Mouse (Mus musculus): ENCODE results near the gene Tbc1d9. TPM values are rescaled to one million over a fixed set of nuclear protein-coding genes. Genes with fewer than 3 reads are reported as not detected.
A peak's percentile ranks its signal among the peaks of the same experiment; 100 is the strongest.

The Tbc1d9 gene
- polyA plus RNA-seq, 1 experiment = 75.7 TPM

DNA sequence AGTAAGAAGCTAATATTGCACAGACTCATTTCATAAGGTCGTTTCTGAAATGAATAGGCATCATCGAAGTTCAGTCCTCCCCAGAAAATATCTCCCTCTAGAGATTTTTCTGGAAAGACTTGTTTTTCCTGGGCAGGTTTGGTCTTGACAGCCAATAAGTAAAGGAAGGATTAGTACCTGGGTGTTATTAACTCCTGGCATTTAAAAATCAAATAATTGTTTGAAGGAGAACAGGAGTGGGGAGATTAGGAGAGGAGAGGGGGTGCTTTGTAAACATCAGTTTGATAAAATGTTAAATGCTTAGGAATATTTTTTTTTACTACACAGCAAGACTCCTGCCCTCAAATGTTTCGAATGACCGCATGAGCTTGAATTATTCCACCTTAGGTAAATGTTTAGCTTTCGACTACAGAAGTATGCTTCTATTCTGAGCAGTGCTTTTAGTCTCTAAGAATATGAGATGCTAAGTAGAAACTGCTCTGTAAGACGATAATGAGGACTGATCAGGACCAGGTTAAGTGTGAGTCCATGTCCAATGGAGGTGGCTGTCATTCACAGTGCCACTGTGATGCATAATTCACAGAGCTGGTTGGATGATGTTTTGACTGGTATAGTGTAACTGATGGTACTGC, 16.8 kb downstream of the Tbc1d9 start:
- DNase-seq (ENCODE audit: low read depth) = no peak
- TF ChIP-seq CTCF (IDR thresholded peaks at IDR 0.05; ENCODE audit: borderline replicate concordance, extremely low read depth, insufficient read depth, insufficient read length) (no peak), POLR2A (IDR thresholded peaks at IDR 0.05; ENCODE audit: borderline replicate concordance, extremely low read depth, insufficient read depth, insufficient read length, poor library complexity, severe bottlenecking) (no peak)

- peak; percentile 50 for DNase-seq (ENCODE audit: low read depth)
- TF ChIP-seq CTCF (IDR thresholded peaks at IDR 0.05; ENCODE audit: borderline replicate concordance, extremely low read depth, insufficient read depth, insufficient read length) (no peak), POLR2A (IDR thresholded peaks at IDR 0.05; ENCODE audit: borderline replicate concordance, extremely low read depth, insufficient read depth, insufficient read length, poor library complexity, severe bottlenecking) (no peak)
These were observed 17.6 kb downstream of the Tbc1d9 start for GRCm38 (mm10) chr8:83182784-83183183.

DNA sequence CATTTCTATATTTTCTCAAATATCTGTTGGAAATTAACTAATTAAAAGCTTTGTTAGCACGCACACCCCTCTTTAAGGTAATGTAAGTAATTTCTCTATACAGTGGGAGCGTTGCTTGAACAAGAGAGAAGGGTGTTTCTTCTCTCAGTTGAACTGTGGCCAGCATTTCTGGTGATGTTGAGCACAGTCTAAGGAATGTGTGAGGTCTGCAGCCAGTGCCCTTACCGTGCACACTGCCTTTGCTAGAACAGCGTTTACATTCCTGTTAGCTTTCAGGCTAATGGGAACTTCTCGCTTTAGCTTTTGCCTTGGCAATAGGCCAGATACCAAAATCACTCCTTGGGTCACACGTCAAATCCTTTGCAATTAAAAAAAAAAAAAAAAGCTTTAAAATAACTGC, 21.2 kb downstream of the Tbc1d9 start:
- TF ChIP-seq POLR2A (IDR thresholded peaks at IDR 0.05; ENCODE audit: borderline replicate concordance, extremely low read depth, insufficient read depth, insufficient read length, poor library complexity, severe bottlenecking) (no peak), CTCF (IDR thresholded peaks at IDR 0.05; ENCODE audit: borderline replicate concordance, extremely low read depth, insufficient read depth, insufficient read length) (no peak)
- peak; percentile 42 for DNase-seq (ENCODE audit: low read depth)

- DNase-seq (ENCODE audit: low read depth) = peak; percentile 77
These were observed 22.3 kb downstream of the Tbc1d9 start for GRCm38 (mm10) chr8:83187363-83187962.

DNA sequence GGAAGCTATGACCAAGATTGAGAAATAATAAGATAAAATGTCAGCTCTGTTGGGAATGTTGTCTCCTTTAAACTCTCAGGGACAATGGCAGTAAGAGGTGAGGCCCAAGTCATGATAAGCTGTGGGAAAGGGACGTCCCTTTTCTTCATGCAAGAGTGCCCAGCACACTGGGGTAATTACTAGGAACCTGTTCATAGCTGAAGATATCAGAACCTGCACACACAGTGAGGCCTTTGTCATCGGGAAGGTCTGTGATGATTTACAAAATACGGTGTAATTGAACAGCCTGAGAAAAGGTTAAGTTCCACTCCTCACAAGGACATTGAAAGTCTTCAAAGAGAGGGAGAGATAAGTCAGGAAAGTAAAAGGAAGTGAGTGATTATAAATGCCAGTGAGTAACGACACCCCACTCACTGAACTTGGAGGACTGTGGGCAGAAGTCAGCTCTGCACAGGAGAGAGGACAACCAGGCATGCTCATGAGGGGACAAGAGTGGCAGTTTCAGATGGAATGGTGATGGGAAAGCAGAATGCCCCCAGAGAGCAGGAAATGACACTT, 24.5 kb downstream of the Tbc1d9 start:
- no peak for DNase-seq (ENCODE audit: low read depth)
- TF ChIP-seq POLR2A (IDR thresholded peaks at IDR 0.05; ENCODE audit: borderline replicate concordance, extremely low read depth, insufficient read depth, insufficient read length, poor library complexity, severe bottlenecking) (no peak), CTCF (IDR thresholded peaks at IDR 0.05; ENCODE audit: borderline replicate concordance, extremely low read depth, insufficient read depth, insufficient read length) (no peak)

More at GRCm38 (mm10) chr8:83187363-83187962, 22.3 kb downstream of the Tbc1d9 start:
- no peak for TF ChIP-seq POLR2A (IDR thresholded peaks at IDR 0.05; ENCODE audit: borderline replicate concordance, extremely low read depth, insufficient read depth, insufficient read length, poor library complexity, severe bottlenecking)
- no peak for TF ChIP-seq CTCF (IDR thresholded peaks at IDR 0.05; ENCODE audit: borderline replicate concordance, extremely low read depth, insufficient read depth, insufficient read length)

DNA sequence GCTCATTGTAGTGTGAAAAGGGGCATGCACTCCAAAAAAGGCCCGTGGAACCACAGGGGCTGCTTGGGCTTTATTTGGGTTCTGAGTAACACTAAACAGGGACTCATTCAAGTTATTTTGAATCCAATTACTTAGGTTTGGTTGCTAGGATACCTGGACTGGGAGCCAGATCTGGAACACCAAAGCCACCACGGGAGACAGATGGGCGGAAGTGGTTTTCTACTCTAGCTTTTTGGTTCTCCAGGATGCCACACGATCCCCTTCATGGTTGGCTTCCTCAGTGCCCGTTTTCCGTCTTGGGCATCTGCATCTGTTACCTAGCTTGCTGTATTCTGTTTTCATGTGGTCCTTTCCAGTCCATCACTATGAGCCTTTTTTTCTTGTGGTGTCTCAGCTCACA, 30.9 kb downstream of the Tbc1d9 start:
- TF ChIP-seq CTCF (IDR thresholded peaks at IDR 0.05; ENCODE audit: borderline replicate concordance, extremely low read depth, insufficient read depth, insufficient read length) (no peak), POLR2A (IDR thresholded peaks at IDR 0.05; ENCODE audit: borderline replicate concordance, extremely low read depth, insufficient read depth, insufficient read length, poor library complexity, severe bottlenecking) (no peak)
- peak; percentile 47 for DNase-seq (ENCODE audit: low read depth)

DNA sequence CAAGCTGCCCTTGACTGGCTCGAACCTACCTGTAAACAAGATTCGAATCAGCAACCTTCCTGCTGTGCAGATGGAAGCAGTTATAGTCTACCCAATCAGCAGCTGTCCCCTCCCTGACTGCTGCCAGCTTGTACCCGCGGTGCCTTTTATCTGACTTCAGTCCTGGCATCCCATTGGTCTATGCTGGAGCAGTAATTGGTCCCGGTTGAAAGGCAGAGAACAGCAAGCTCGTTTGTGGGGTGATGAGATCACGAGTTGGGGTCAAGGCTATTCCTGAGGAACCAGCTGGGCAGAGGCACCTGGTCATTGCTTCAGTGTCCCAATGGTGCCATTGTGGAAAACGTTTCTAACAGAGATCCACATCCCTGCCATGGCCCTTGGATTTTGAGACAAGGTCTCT, 34.6 kb downstream of the Tbc1d9 start:
- no peak for DNase-seq (ENCODE audit: low read depth)
- TF ChIP-seq POLR2A (IDR thresholded peaks at IDR 0.05; ENCODE audit: borderline replicate concordance, extremely low read depth, insufficient read depth, insufficient read length, poor library complexity, severe bottlenecking) (no peak), CTCF (IDR thresholded peaks at IDR 0.05; ENCODE audit: borderline replicate concordance, extremely low read depth, insufficient read depth, insufficient read length) (no peak)

DNA sequence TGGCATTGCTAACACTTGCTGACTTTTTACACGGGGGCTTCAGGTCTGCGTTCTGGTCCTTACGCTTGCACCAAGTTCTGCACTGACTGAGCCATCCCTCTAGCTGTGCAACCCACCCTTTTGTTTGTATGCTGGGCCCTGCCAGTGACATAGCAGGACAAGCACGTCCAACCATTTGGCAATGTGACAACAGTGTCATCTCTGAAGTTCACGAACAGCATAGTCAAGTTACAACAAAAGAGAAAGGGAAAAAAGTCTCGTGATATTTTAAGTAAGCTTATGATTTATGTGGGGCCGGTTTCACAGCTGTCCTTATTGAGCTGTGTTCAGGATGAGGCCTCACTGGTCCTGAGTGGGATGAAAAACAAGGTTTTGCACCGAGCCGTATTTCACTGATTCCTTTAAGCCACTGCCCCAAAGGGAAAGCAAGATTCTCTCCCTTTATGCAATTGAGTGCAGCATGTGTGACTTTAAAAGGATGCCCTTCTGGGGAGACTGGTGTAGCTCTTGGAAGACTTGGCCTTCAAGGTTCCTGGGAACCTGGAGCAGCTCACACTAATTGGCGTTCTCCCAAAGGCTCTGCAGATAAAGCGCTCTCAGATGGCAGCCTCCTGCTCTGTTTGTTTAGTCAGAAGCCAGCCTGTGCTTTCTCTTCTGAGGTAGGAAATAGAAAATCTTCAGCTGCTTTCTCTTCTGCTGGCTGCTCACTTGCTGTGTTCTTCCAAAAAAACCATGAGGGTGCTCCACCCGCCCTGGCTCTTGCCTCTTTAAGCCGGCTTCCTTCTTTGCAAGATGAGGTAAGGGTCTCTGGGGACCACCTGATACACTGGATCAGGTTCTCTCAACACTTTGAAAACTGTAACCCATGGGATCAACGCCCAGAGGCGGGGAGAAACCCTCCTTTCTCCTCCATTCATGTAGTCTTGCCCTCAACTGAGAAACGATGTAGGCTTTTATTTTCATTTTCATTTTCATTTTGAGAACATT, 35.3 kb downstream of the Tbc1d9 start:
- TF ChIP-seq CTCF (IDR thresholded peaks at IDR 0.05; ENCODE audit: borderline replicate concordance, extremely low read depth, insufficient read depth, insufficient read length) (no peak), POLR2A (IDR thresholded peaks at IDR 0.05; ENCODE audit: borderline replicate concordance, extremely low read depth, insufficient read depth, insufficient read length, poor library complexity, severe bottlenecking) (no peak)
- DNase-seq (ENCODE audit: low read depth) = peak; percentile 70

GRCm38 (mm10) chr8:83202946-83203345, 37.8 kb downstream of the Tbc1d9 start:
- TF ChIP-seq CTCF (IDR thresholded peaks at IDR 0.05; ENCODE audit: borderline replicate concordance, extremely low read depth, insufficient read depth, insufficient read length) = no peak
- no peak for TF ChIP-seq POLR2A (IDR thresholded peaks at IDR 0.05; ENCODE audit: borderline replicate concordance, extremely low read depth, insufficient read depth, insufficient read length, poor library complexity, severe bottlenecking)
- DNase-seq (ENCODE audit: low read depth) = no peak

- no peak for TF ChIP-seq CTCF (IDR thresholded peaks at IDR 0.05; ENCODE audit: borderline replicate concordance, extremely low read depth, insufficient read depth, insufficient read length)
- no peak for TF ChIP-seq POLR2A (IDR thresholded peaks at IDR 0.05; ENCODE audit: borderline replicate concordance, extremely low read depth, insufficient read depth, insufficient read length, poor library complexity, severe bottlenecking)
- peak; percentile 59 for DNase-seq (ENCODE audit: low read depth)
These were observed 40.8 kb downstream of the Tbc1d9 start for GRCm38 (mm10) chr8:83205907-83206306.

GRCm38 (mm10) chr8:83209581-83209980, 44.4 kb downstream of the Tbc1d9 start:
- TF ChIP-seq CTCF (IDR thresholded peaks at IDR 0.05; ENCODE audit: borderline replicate concordance, extremely low read depth, insufficient read depth, insufficient read length) (no peak), POLR2A (IDR thresholded peaks at IDR 0.05; ENCODE audit: borderline replicate concordance, extremely low read depth, insufficient read depth, insufficient read length, poor library complexity, severe bottlenecking) (no peak)
- DNase-seq (ENCODE audit: low read depth) = no peak
